Mouse (Mus musculus): ENCODE data around the gene Sqstm1. TPM values are rescaled to one million over a fixed set of nuclear protein-coding genes. Genes with fewer than 3 reads are reported as not detected.
A peak's percentile ranks its signal among the peaks of the same experiment; 100 is the strongest.

Gene Sqstm1
- polyA plus RNA-seq, 1 experiment = 368 TPM

GRCm38 (mm10) chr11:50211322-50212059 lies 864 bp upstream of the Sqstm1 start:
- no peak for DNase-seq (ENCODE audit: extremely low spot score in 1 of 2, low spot score in 1 of 2)

- DNase-seq (ENCODE audit: extremely low spot score in 1 of 2, low spot score in 1 of 2) = peak; percentile 79 to 85
Observed at GRCm38 (mm10) chr11:50210101-50210504, 524 bp downstream of the Sqstm1 start.

GRCm38 (mm10) chr11:50208039-50208438 lies 2.6 kb downstream of the Sqstm1 start:
- DNase-seq (ENCODE audit: extremely low spot score in 1 of 2, low spot score in 1 of 2) = no peak

GRCm38 (mm10) chr11:50207344-50207743 lies 3.3 kb downstream of the Sqstm1 start:
- DNase-seq (ENCODE audit: extremely low spot score in 1 of 2, low spot score in 1 of 2) = no peak

GRCm38 (mm10) chr11:50206037-50206436 lies 4.6 kb downstream of the Sqstm1 start:
- DNase-seq (ENCODE audit: extremely low spot score in 1 of 2, low spot score in 1 of 2) = no peak

GRCm38 (mm10) chr11:50205434-50205833 lies 5.2 kb downstream of the Sqstm1 start:
- no peak for DNase-seq (ENCODE audit: extremely low spot score in 1 of 2, low spot score in 1 of 2)

GRCm38 (mm10) chr11:50203302-50203827 lies 7.3 kb downstream of the Sqstm1 start:
- no peak for DNase-seq (ENCODE audit: extremely low spot score in 1 of 2, low spot score in 1 of 2)

GRCm38 (mm10) chr11:50201590-50201989 lies 9.0 kb downstream of the Sqstm1 start:
- no peak for DNase-seq (ENCODE audit: extremely low spot score in 1 of 2, low spot score in 1 of 2)

GRCm38 (mm10) chr11:50200613-50201012 lies 10.0 kb downstream of the Sqstm1 start:
- no peak for DNase-seq (ENCODE audit: extremely low spot score in 1 of 2, low spot score in 1 of 2)

GRCm38 (mm10) chr11:50198916-50199315 lies 11.7 kb downstream of the Sqstm1 start:
- DNase-seq (ENCODE audit: extremely low spot score in 1 of 2, low spot score in 1 of 2) = no peak

- no peak for DNase-seq (ENCODE audit: extremely low spot score in 1 of 2, low spot score in 1 of 2)
Observed at GRCm38 (mm10) chr11:50198219-50198846, 12.3 kb downstream of the Sqstm1 start.

GRCm38 (mm10) chr11:50197500-50197899 lies 13.1 kb downstream of the Sqstm1 start:
- no peak for DNase-seq (ENCODE audit: extremely low spot score in 1 of 2, low spot score in 1 of 2)

GRCm38 (mm10) chr11:50194793-50195192 lies 15.8 kb downstream of the Sqstm1 start:
- DNase-seq (ENCODE audit: extremely low spot score in 1 of 2, low spot score in 1 of 2) = no peak

- no peak for DNase-seq (ENCODE audit: extremely low spot score in 1 of 2, low spot score in 1 of 2)
Observed at GRCm38 (mm10) chr11:50194070-50194469, 16.6 kb downstream of the Sqstm1 start.

- DNase-seq (ENCODE audit: extremely low spot score in 1 of 2, low spot score in 1 of 2) = no peak
Observed at GRCm38 (mm10) chr11:50192278-50192677, 18.3 kb downstream of the Sqstm1 start.

- DNase-seq (ENCODE audit: extremely low spot score in 1 of 2, low spot score in 1 of 2) = no peak
Observed at GRCm38 (mm10) chr11:50190362-50190761, 20.3 kb downstream of the Sqstm1 start.

- DNase-seq (ENCODE audit: extremely low spot score in 1 of 2, low spot score in 1 of 2) = no peak
Observed at GRCm38 (mm10) chr11:50188682-50189081, 21.9 kb downstream of the Sqstm1 start.

GRCm38 (mm10) chr11:50184788-50185187 lies 25.8 kb downstream of the Sqstm1 start:
- DNase-seq (ENCODE audit: extremely low spot score in 1 of 2, low spot score in 1 of 2) = no peak

- DNase-seq (ENCODE audit: extremely low spot score in 1 of 2, low spot score in 1 of 2) = no peak
Observed at GRCm38 (mm10) chr11:50182702-50183101, 27.9 kb downstream of the Sqstm1 start.

GRCm38 (mm10) chr11:50180478-50181231 lies 30.0 kb downstream of the Sqstm1 start:
- no peak for DNase-seq (ENCODE audit: extremely low spot score in 1 of 2, low spot score in 1 of 2)

All from frontal cortex, adult 2 months (tissue).